Mouse (Mus musculus): ENCODE measurements around the gene Hdac4.

The Hdac4 gene

GRCm38 (mm10) chr1:92195360-92196149, at the start of gene Hdac4:
Gene Hdac4 (minus strand): TSS chr1:92195699.
- peak; percentile 92 to 96 for DNase-seq

- no peak for DNase-seq
Observed at GRCm38 (mm10) chr1:92243549-92243948, 48.0 kb upstream of the Hdac4 start.

GRCm38 (mm10) chr1:92240072-92240471, 44.6 kb upstream of the Hdac4 start:
- no peak for DNase-seq

DNA sequence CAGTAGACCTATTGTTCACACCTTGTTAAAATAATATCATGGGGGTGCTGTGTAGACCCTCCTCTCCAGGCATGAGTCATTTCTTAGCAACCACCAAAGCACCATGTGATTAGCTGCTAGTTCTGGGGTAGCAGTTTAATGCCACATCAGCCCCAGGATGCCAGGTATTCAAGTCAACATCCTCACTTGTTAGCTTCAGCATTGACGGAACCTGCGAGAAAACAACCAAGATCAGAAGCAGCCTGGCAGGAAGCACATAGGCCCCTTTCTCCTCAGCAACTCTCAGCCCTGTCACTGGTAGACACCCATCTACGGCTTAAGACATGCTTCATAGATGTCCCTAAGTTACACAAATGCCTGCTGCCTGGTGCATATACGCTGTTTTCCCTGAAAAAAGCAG, 40.1 kb upstream of the Hdac4 start:
- DNase-seq, result no peak

DNA sequence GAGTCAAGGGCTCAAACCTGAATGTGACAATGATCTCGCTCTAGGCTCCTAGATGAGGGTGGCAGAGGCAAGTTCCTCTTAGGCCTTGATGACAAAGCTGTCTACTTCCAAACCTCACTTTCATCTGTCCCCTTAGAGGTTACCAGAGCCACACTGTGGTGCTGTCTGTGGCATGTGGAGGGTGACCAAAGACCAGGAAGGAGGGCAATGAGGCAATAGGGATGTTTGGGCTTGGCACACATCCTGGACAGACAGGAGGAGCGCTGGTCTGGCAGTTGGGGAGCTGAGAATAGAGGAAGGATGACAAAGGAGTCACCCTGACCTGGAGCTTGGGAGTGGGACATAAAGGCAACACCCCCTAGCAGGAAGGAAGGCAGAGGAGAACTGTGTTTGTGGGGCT, 29.8 kb upstream of the Hdac4 start:
- no peak for DNase-seq

DNA sequence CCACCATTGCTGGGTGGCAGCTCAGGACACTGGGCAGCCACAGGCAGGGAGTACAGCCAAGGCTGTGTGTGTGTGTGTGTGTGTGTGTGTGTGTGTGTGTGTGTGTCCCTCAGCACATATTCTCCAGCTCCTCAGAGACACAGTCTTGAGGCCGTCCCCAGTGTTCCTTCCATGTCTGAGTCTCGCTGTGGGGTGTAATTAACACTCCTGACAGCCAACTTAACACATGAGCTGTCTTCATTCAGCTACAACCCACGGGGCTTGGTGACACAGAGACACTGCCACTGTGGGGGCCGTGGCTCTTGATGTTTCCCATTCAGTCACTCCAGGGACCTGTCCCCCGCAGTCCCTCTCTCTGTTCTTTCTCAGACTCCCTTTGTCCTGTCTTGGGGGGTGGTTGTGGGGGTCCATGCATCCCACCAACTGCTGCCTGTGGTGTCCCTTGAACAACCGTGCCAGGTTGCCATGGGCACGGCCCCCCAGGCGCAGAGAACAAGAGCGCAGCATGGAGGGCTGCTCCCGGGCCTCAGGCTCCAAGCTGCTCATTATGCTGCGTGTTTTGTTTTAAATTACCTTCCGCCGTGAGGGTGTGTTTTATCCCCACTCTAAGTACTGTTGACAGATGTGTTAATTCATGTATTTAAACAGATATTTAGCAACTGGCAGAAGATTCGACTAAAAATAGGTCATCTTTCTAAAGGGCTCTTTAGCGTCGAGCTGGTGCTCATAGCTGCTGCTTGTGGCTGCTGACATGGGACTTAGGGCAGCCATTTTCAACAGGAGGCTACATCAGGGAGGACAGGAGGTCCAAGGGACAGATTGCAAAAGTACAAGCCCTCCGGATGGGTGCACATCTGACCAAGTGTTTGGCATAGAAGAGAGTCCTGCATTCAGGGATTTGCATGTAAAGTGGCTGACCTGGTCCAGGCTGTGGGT, 28.7 kb upstream of the Hdac4 start:
- peak in 1 of 2 experiments; percentile 19 for DNase-seq

- no peak for DNase-seq
Observed at GRCm38 (mm10) chr1:92216710-92217109, 21.2 kb upstream of the Hdac4 start.

DNA sequence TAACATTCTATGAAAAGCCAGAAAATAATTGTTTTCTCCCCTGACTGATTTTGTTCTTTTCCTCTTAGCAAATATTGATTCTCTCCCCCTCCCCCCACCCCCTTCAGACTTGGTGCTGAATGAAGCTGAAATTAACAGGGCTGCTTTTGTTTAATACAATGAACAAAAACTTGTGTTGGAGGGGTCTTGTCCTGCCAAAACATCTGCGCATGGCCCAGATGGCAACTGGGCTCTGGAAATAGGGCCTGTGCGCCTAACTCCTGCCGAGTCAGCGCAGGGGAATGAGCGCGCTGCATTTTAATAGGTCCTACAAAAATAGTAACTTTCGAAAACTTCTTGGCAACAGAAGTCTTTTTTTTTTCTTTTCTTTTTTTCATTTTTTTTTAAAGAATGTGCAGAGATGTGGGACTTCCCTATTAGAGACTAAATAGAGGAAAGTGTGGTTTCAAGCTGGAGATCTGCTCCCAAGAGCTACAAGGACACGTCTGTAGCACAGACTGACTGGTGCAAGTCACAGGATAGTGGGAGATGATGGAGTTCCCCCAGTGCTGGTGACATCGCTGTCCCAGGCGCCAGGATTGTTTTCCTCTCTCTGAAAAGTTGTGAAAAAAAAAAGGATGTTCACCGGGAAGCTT, 20.6 kb upstream of the Hdac4 start:
- DNase-seq, result no peak

GRCm38 (mm10) chr1:92215131-92215638, 19.7 kb upstream of the Hdac4 start:
- DNase-seq, result no peak

DNA sequence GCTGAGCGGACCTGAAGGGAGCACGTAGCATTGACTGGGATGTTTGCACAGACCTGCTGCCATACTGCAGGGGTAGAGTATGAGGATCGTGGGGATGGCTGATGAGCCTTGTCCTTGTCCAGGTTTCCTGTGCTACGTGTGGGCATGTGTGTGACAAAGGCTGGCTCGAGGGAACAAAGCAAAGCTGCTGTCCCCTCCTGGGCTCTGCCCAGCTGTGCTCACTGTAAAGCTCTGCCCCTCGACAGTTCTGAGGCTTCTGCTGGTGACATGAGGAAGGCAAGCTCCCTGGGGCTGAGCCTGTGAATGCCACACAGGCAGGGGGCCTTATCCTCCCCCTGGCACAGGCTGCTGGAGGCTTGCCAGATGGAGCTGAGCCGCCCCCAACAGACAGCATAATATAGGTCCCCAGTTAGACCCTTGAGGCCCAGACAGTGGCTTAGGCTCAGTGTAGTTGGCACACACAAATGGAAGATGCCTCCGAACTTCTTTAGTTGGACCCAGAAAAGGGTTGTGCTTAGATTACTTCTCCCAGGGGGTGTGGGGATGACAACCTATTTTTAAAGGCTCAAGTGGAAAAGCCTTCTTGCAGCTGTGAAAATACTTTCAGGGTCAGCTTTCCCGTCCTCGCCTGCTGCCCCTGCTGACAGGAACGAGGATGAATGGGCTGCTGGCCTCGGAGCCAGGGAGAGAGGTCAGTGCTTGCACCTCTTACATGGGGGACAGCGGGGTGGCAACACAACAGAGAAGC, 16.7 kb upstream of the Hdac4 start:
- DNase-seq, result no peak

DNA sequence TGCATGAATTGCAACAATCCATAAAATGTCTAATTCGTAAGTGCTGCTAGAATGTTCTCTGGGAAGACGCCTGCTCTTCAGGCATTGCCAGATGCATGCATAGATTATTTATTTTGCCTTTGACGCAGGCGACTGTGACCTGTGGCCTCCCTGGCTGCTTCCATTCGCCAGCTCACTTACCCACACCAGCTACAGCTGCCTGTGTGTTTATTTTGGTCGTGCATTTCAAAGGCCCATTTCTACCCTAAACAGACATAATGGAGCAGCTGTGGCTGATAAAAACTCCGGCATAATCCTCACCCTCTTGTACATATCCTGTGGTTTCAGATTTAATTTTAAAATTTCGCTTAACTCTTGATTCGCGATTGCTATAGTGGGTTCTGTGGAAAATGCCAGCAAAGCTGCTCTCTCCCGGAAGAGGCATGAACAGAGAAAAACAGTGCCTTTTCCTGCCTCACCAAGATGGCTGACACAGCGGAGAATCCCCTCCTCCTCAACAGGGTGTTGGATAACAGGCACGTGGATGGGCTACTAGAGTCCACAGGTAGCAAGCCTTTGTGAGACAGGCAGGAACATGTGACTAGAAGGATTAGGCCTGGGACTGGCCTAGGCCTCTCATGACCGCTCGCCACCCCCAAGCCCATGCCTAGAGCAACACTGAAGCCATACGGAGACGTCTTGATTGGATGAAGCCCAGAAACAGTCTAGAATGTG, 7.3 kb upstream of the Hdac4 start:
- DNase-seq, result no peak

GRCm38 (mm10) chr1:92190463-92190862, 5.0 kb downstream of the Hdac4 start:
- no peak for DNase-seq

DNA sequence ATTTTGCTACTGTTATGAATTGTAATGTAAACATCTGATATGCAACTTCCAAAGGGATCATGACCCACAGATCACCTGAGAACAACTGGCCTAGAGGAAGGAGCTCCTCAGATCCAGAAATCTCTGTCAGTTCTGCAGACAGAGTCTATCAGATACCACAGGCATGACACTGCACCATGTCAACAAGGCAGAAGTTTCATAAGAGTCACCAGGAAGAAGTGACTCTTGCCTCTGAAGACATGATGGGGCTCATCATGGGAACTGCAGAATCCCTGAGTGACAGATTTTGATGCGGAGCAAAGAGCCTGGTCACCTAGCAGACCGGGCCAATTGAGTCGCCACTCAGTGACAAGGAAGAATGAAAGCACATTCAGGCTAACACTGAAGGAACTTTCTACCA, 8.4 kb downstream of the Hdac4 start:
- DNase-seq, result no peak

DNA sequence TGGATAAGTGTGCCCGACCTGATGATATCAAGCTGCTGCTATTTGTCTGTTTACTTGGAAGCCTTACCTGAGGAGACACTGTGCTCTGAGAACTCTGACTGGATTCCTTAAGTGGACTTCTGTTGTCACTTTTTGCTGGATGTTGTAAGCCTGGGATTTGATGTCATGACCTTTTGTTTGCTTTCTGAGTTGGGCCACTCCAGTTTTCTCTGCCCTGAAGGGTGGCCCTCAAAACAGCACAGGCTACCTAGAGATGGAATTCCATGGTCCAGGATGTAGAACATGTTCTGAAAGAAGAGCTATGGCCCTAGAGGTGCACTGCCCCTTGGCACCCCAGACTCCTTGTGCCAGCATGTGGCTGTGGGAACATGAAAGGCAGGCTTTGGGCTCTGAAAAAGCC, 10.9 kb downstream of the Hdac4 start:
- no peak for DNase-seq

DNA sequence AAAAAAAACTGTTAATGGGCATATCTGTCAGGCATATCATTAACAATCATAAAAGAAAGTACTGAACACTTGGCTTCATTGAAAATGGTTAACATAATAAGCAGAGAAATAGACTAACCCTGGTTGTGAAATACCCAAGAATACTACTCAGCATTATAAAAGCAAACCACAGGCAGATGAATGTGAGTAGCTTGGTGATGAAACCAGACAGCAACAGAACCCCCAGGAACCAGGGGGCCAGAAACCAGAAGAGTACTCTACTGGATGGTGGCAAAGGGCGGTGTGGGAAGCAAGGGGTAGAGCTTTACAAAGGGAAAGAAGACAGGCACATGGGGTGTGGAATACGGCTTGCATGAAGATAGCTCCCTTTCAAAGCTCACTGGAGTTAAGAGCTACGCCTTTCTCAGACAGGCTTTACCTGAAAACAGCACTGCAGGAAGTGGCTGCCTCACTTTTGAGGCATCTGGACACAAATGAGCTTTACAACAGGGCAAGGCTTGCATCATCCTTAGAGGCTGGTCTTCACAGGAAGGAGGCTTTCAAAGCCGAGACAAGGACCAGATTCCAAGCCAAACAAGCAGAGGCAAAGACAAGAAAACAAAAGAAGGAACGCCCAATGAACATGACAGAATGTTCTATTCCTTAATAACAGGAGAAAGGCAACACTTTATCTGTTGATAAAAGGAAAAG, 12.3 kb downstream of the Hdac4 start:
- DNase-seq, result no peak

GRCm38 (mm10) chr1:92181970-92182369, 13.5 kb downstream of the Hdac4 start:
- no peak for DNase-seq

- peak; percentile 100 for DNase-seq
Observed at GRCm38 (mm10) chr1:92180141-92181137, 15.1 kb downstream of the Hdac4 start.

- DNase-seq, result peak; percentile 70 to 71
Observed at GRCm38 (mm10) chr1:92179489-92180006, 16.0 kb downstream of the Hdac4 start.

GRCm38 (mm10) chr1:92179070-92179469, 16.4 kb downstream of the Hdac4 start:
- DNase-seq, result peak; percentile 37 to 54

Measured in cerebellum, postnatal 25 days (tissue).